Mouse (Mus musculus) layer of hippocampus, postnatal 36 days (tissue): ENCODE results near the gene Acvr2b. TPM values are rescaled to one million over a fixed set of nuclear protein-coding genes. Genes with fewer than 3 reads are reported as not detected.

Experiments
- DNase-seq, 2 experiments: peaks; one replicate each; pipeline ENCODE4 v3.0.0; 2022
- total RNA-seq, 2 experiments: library from RNA; stranded (reverse); gene quantifications; 2 replicates each; pipeline ENCODE4 v1.2.3; 2021

Acvr2b gene
- total RNA-seq, 2 experiments from 2014 or later: 13.8 to 14.7 TPM

GRCm38 (mm10) chr9:119408898-119409664 lies 7.2 kb downstream of the Acvr2b start:
- no peak for DNase-seq

- DNase-seq: no peak
Observed at GRCm38 (mm10) chr9:119409864-119410263, 7.9 kb downstream of the Acvr2b start.

- no peak for DNase-seq
Observed at GRCm38 (mm10) chr9:119418025-119418424, 16.1 kb downstream of the Acvr2b start.

- DNase-seq: no peak
Observed at GRCm38 (mm10) chr9:119419852-119420438, 18.0 kb downstream of the Acvr2b start.

DNA sequence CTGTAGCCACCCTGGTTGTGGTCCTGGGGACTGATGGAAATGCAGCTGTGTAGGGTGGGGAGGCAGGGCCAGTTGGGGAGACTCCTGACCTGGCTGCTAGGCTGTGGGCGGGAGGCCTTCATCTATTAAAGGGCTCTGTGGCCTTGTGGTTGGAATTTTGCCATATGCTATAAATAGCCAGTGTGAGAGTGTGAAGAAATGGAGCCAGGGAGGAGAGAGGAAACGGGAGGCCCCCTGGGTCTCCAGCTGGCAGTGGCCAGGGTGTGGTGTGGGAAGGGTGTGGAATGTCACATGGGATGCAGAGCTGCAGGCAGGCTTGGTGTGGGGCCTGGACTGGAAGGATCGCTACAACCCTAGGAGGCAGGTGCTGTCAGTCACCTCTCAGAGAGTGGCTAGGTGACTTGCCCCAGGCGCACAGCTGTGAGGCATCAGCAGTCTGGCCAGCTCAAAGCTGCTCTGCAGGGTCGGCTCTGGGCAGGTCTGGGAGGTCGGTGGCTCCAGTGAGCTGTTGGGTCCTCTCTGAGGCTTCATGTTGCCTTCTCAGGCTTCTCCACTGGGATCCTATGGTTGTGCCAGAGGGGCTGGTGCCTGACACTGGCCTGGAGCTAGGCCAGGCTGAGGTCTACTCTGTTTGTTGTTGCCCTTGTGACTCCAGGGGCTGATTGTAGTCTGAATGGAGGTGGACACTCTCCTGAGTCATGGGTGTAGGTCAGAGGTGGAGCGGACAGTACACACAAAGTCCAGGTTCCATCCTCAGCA lies 23.5 kb downstream of the Acvr2b start:
- DNase-seq: no peak

- no peak for DNase-seq
Observed at GRCm38 (mm10) chr9:119425976-119426415, 24.1 kb downstream of the Acvr2b start.

GRCm38 (mm10) chr9:119426483-119426882 lies 24.6 kb downstream of the Acvr2b start:
- DNase-seq: no peak

- DNase-seq: peak; percentile 71 to 73
Observed at GRCm38 (mm10) chr9:119430311-119430710, 28.4 kb downstream of the Acvr2b start.

DNA sequence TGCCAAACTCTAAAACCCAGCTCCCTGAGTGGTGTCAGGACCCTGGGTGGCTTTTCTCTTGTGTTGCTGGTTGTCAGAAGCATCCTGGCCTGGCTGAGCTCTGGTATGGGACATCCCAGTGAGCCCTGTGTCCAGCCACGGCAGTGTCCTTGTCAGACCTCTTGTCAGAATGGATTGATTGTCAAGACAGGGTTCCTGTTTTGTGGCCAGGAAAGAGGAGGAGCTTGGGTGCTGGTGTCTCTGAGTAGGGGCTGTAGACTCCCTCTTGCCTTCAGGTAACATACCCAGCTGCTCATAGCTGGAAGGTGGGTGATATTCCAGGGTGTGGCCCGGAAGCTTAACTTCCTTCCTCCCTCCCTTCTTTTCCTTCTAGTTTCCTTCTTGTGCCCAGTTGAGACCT lies 33.9 kb downstream of the Acvr2b start:
- no peak for DNase-seq

GRCm38 (mm10) chr9:119438065-119438464 lies 36.1 kb downstream of the Acvr2b start:
- DNase-seq: no peak

- no peak for DNase-seq
Observed at GRCm38 (mm10) chr9:119438498-119439000, 36.6 kb downstream of the Acvr2b start.

DNA sequence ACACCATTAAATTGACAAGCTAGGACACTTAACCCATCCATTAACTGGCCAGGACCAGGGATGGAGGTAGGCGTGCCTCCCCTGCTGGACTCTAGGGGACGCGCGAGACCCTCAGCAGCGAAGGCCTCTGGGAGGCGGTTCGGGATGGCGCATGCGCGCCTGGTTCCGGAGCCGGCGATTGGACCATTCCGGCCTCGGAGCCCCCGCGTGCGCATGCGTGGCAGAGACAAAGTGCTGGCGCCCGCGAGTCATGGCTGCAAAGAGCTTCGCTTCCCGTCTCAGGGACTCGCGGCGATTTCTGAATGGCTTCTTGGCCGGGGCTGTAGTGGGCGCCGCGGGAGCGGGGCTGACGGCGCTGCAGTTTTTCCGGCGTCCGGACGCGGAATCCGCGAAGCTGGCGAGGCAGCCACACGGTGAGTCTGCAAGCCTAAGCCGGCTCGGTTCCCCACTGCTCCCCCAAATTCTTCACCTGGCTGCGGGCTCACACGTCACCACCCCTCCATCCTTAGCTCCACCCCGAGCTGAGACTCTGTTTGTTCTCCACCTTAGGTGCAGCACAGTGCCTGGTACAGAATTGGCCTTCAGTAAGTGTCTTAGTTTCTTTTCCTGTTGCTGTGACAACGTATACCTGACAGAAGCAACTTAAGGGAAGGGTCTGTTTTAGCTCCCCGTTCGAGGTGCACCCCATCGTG lies 43.0 kb downstream of the Acvr2b start, which contains the start of gene Exog:
TSS of gene Exog (plus strand) at position 206 of the 692 bp plus-strand sequence.
- peak; percentile 98 for DNase-seq

DNA sequence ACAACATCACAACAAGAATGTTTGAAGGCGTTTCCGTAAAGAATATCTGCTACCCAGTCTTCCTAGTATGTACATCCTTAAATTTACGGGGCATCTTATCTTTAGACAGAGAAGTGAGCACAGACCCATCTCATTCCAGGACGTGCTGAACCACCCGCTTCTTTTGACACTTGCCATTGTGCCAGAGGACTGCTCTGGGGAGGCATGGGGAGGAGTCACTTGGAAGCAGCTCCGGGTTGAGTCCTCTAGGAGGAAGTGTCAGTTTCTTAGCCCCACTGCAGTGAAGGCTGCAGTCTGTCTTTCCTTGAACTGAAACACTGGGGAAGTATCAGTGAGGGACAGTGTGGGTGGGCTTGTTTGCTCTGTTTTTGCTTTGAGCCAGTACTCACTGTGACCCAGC lies 43.8 kb downstream of the Acvr2b start:
- no peak for DNase-seq

DNA sequence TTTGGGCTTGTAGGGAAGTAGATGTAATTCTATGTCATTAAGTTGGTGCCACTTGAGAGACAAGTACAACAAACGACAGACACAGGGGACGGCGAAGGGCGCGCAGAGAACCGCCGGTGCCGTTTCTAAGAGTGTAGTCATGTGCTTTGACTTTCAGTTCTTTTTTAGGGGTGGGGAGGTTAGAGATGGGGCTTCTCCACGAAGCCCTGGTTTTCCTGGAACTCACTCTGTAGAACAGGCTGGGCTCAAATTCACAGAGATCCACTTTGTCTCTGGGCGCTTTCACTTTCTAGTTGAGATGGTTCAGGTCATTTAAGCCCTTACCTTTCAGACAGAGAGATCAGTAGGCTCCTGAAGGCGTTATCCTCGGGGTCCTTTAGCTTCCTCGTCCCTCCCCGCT lies 54.0 kb downstream of the Acvr2b start:
- DNase-seq: no peak

DNA sequence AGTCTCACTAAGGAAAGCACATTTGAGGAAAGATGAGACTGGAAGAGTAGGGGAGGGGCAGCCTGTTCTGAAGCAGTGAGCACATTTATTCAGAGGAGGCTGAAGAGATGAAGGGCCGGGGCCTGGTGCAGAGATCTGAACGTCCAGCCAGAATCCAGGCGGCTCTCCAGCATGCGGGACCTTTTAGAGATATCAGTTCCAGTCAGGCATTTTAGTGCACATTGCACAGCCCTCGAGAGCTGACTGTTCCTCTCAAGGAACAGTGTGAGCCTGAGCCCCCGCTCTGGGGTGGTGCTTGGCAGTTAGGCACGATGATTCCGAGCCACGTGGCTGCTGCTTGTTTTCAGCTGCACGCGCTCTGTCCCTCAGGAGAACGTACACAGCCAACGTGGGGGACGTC lies 55.2 kb downstream of the Acvr2b start:
- peak in 1 of 2 experiments; percentile 31 for DNase-seq

GRCm38 (mm10) chr9:119460410-119460809 lies 58.5 kb downstream of the Acvr2b start:
- DNase-seq: peak; percentile 59 to 66

DNA sequence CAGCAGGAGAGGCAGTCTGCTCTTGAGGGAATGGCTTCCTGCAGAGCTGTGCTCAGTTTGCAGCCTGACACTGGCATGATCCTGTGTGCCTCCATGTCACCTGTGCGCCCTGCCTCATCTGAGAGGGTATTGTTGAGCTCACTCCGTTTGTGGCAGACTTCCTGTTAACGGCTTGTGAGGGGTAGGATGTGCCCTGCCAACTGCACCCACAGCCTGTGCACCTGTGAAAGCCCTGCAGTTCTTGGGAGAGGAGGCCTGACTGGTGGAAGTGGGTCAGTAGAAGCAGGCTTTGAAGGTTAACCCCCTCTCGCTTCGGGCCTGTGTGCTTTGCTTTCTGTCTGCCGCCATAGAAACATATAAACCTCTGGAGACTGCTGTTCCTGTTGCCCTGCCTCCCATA lies 63.1 kb downstream of the Acvr2b start:
- DNase-seq: no peak

DNA sequence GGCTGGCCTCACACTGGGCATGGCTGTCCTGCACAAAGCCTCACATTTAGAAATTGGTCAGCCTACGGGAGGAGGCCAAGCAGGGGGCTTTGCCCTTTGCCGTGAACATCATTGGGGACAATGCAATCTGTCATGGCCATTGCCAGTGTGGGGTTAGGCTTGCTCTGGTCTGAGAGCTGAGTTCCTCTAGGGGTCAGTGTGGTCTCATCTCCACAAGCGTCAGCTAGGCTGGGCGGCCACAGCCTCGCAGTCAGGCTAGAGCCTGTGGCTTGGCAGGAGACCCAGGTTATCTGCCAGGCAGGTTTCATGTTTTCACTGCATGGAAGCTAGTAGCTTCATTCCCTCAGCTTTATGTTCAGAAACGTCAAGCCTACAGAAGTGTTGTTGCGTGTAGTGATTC lies 63.7 kb downstream of the Acvr2b start:
- DNase-seq: no peak

- DNase-seq: no peak
Observed at GRCm38 (mm10) chr9:119469691-119470353, 67.9 kb downstream of the Acvr2b start.

DNA sequence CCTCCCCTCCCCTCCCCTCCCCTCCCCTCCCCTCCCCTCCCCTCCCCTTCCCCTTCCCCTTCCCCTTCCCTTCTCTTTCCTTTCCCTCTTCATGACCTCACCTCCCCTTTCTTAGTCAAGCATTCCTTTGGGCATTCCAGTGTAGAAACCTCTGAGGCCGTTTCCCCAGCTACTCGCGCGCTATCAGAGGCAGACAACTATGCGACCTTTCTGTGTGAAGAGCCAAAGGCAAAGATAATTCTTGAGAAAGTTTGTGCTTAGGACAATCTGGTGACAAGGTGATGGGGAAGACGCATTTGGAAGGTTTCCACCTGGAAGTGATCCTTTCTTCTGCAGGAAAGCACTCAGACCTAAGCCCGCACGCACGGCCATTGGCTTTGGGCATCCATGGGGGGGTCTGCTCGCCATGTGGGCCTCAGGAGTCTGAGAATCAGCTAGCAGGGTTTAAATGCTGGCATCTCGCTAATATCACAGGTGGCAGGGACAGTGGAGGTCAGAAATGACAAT lies 70.5 kb downstream of the Acvr2b start:
- no peak for DNase-seq

GRCm38 (mm10) chr9:119473011-119473410 lies 71.1 kb downstream of the Acvr2b start:
- no peak for DNase-seq
